Mouse (Mus musculus) heart, postnatal 0 days (tissue): ENCODE measurements around the gene Parp2.
A peak's percentile ranks its signal among the peaks of the same experiment; 100 is the strongest.

Experiments
- CTCF ChIP-seq: IDR thresholded peaks from 2 replicates; pipeline ENCODE4 v1.5.1; 2016; ENCODE audit warnings: antibody characterized with exemption, control low read depth, low read depth
- EP300 ChIP-seq: IDR thresholded peaks from 2 replicates; pipeline ENCODE4 v1.6.1; 2016; ENCODE audit warnings: antibody characterized with exemption, low read depth

DNA sequence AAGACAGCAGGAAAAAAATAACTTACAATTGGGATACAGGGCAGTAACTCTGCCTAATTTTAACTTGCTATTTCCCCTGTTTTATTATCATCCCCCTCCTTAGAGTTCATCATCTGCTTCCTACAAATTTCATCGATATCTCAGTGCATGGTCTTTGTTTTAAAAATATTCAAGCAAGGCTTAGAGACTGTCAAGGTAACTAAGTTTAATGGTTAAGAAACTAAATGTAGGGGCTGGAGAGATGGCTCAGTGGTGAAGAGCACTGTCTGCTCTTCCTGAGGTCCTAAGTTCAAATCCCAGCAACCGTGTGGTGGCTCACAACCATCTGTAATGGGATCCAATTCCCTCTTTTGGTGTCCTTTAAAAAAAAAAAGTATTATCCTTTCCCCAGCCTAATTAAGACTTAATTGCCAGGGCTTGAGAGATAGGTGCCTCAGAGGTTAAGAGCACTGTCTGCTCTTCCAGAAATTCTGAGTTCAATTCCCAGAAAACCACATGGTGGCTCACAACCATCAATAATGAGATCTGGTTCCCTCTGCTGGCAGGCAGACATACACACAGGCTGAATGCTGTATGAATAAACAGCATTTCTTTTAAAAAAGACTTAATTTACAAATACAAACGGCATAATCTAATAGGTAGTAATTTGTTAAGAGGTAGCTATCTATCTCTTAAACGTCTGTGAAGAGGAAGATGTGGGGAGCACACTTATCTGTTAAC is 4.6 kb upstream of the Parp2 start:
- TF ChIP-seq CTCF (peak; percentile 48), EP300 (no peak)
